Mouse (Mus musculus): Measurements from ENCODE around the gene Wfdc12. TPM values are rescaled to one million over a fixed set of nuclear protein-coding genes. Genes with fewer than 3 reads are reported as not detected.
A peak's percentile ranks its signal among the peaks of the same experiment; 100 is the strongest.

Gene Wfdc12
- polyA plus RNA-seq (2014; fragmentation: Nextera tagmentation; extraction: Ambion mirVana), result not detected in 2 replicates

DNA sequence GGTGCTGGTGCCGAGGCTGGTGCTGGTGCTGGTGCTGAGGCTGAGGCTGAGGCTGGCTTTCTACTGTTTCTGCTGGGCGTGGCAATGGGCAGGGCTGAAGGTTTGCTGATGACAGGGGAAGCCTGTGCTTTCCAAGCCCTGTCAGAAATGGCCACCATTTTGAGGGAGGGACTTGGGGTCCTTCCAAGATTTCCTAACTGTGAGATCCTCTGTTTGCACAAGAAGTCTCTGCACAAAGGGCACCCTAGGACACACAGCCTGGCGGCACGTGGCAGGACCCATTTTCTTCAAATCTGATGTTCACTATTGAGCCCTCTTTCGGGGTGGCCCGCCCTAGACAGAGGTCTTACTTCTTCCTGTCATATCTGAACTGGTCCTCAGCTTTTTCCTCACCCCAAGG is at the start of gene Wfdc12:
TSS of gene Wfdc12 (minus strand) at position 33 of the 400 bp plus-strand sequence.
- Histone ChIP-seq H3K9me3 (ENCODE audit: control insufficient read depth, low read length) (0 out of 2 replicates have a peak, but pooled peaks cover 2% of the 10 kb centered on the region), H3K27me3 (replicated peaks; ENCODE audit: control insufficient read depth, insufficient read depth, low read length) (no peaks in the 10 kb centered on the region), H3K36me3 (ENCODE audit: control insufficient read depth, insufficient read depth, low read length) (no peaks in the 10 kb centered on the region), H3K4me3 (ENCODE audit: low read depth, low read length) (no peak within 1 kb of the TSS), H3K4me2 (ENCODE audit: low read length) (no peak within 1 kb of the TSS), H3K9ac (ENCODE audit: low read length) (no peak within 1 kb of the TSS), H3K4me1 (replicated peaks; ENCODE audit: control insufficient read depth, insufficient read depth, low read length) (no peaks in the 10 kb centered on the region), H3K27ac (ENCODE audit: low read depth) (no peak within 1 kb of the TSS)
- DNase-seq (ENCODE audit: low spot score) (no peak), ATAC-seq (replicated peaks; ENCODE audit: low FRiP score, low TSS enrichment, low read depth) (no peak)
- WGBS, result 87% methylated on average over 6 of the region's 6 CpGs

DNA sequence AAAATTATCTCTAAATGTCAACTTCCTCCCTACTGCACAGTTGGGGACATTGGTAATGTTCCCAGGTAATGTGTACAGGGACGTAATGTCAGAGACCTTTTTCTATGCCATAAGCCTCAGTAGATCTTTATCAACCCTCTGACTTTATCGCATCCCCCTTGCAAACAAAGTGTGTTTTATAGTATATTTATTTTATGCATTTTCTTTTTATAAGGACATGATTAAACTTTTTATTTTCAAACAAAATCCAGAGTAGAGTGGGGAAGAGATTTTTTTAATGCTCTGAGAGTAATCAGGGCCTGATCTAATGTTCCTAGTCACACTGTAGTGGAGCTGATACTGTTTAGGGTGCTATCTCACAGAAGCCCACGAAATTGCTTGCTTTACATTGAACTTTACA is 48.0 kb upstream of the Wfdc12 start, which contains the start of gene Svs2:
TSS of gene Svs2 (minus strand) at position 101 of the 400 bp plus-strand sequence.
- DNase-seq (ENCODE audit: low spot score), result no peak
- H3K4me2 ChIP-seq (ENCODE audit: low read length), result no peak within 1 kb of the TSS
- no peak within 1 kb of the TSS for H3K27ac ChIP-seq (ENCODE audit: low read depth)
- no peak within 1 kb of the TSS for H3K9ac ChIP-seq (ENCODE audit: low read length)
- no peaks in the 10 kb centered on the region for H3K9me3 ChIP-seq (ENCODE audit: control insufficient read depth, low read length)
- no peak within 1 kb of the TSS for H3K4me3 ChIP-seq (ENCODE audit: low read depth, low read length)
- no peaks in the 10 kb centered on the region for H3K36me3 ChIP-seq (ENCODE audit: control insufficient read depth, insufficient read depth, low read length)
- ATAC-seq (replicated peaks; ENCODE audit: low FRiP score, low TSS enrichment, low read depth), result no peak
- no peaks in the 10 kb centered on the region for H3K27me3 ChIP-seq (replicated peaks; ENCODE audit: control insufficient read depth, insufficient read depth, low read length)
- no peaks in the 10 kb centered on the region for H3K4me1 ChIP-seq (replicated peaks; ENCODE audit: control insufficient read depth, insufficient read depth, low read length)
- WGBS, result 77% methylated on average over 3 of the region's 3 CpGs

DNA sequence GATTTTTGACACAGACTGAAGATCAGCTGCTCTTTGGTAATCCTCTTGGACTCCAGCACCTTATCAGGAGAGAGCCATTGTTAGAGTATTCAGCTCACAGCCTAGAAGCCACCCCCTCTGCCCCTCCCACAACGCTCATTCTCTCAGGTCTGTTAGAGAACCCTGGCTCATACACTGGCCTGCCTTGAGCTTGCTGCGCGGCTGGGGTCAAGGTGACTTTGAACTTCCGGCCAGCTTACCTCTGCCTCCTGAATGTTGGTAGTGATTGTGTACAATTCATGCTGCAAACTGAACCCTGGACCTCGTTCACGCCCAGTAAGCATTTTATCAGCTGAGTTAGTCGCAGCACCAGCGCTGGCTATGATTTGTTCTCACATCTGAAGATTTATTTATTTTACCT is 42.3 kb upstream of the Wfdc12 start:
- 80% methylated on average over 8 of the region's 8 CpGs for WGBS
- Histone ChIP-seq H3K27me3 (replicated peaks; ENCODE audit: control insufficient read depth, insufficient read depth, low read length) (no peaks in the 10 kb centered on the region), H3K4me3 (ENCODE audit: low read depth, low read length) (no peak overlapping the region), H3K9ac (ENCODE audit: low read length) (no peak overlapping the region), H3K27ac (ENCODE audit: low read depth) (no peak overlapping the region), H3K4me1 (replicated peaks; ENCODE audit: control insufficient read depth, insufficient read depth, low read length) (no peaks in the 10 kb centered on the region), H3K36me3 (ENCODE audit: control insufficient read depth, insufficient read depth, low read length) (no peaks in the 10 kb centered on the region), H3K9me3 (ENCODE audit: control insufficient read depth, low read length) (no peaks in the 10 kb centered on the region), H3K4me2 (ENCODE audit: low read length) (no peak overlapping the region)
- ATAC-seq (replicated peaks; ENCODE audit: low FRiP score, low TSS enrichment, low read depth) (no peak), DNase-seq (ENCODE audit: low spot score) (no peak)

DNA sequence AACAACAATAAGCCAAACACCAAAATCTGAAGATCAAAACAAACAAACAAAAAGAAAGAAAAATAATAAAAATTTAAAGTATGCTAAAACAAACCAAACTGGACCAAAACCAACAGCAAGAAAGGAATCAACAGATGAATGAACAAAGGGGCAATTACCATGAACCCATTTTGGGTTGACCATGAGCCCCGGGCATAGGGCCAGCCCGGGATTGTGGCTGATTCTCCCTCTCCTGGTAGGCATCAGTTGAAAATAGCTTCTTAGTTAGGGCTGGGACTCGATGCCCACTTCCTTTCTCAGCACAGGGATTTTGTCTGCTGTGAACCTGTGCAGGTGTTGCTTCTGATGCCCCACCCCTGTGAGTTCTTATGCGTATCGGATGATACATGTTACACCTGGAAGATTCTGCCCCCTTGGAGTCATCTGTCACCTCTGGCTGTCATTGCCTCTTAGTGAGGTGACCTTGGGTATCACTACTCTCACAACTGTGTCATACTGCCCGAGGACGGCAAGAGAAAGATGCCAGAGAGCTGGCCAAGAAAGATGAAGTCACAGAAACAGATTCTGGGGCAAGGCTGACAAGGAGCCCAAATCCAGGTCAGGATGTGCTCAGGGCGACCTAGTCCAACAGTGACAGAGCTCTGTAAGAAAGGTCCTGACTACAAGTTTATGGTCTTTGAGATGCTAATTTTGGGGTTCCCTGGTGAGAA is 38.1 kb upstream of the Wfdc12 start:
- Histone ChIP-seq H3K27ac (ENCODE audit: low read depth) (no peak overlapping the region), H3K9me3 (ENCODE audit: control insufficient read depth, low read length) (no peaks in the 10 kb centered on the region), H3K4me2 (ENCODE audit: low read length) (no peak overlapping the region), H3K4me3 (ENCODE audit: low read depth, low read length) (no peak overlapping the region), H3K27me3 (replicated peaks; ENCODE audit: control insufficient read depth, insufficient read depth, low read length) (no peaks in the 10 kb centered on the region), H3K36me3 (ENCODE audit: control insufficient read depth, insufficient read depth, low read length) (no peaks in the 10 kb centered on the region), H3K9ac (ENCODE audit: low read length) (no peak overlapping the region), H3K4me1 (replicated peaks; ENCODE audit: control insufficient read depth, insufficient read depth, low read length) (no peaks in the 10 kb centered on the region)
- 84% methylated on average over 8 of the region's 8 CpGs for WGBS
- ATAC-seq (replicated peaks; ENCODE audit: low FRiP score, low TSS enrichment, low read depth) (no peak), DNase-seq (ENCODE audit: low spot score) (no peak)

DNA sequence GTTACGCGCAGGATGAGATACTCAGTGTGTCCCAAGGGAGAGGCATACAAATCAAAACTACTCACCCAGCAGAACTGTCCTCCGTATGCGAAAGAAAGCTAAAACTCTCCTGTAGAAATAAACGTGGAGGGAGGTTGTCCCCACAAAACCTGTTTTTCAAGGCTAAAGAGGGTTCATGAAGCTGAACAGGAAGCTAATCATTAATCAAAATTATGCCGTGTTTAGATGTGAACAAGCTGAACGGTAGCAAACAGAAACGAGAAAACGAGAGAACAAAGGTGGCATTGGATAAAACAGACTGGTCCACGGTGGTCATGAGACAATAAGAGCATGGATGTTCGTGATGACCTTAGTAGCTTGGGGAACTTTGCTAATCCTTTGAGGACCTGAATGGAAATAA is 31.1 kb upstream of the Wfdc12 start, which contains the start of gene Wfdc15b:
TSS of gene Wfdc15b (minus strand) at position 139 of the 400 bp plus-strand sequence.
- no peaks in the 10 kb centered on the region for H3K9me3 ChIP-seq (ENCODE audit: control insufficient read depth, low read length)
- no peak within 1 kb of the TSS for H3K27ac ChIP-seq (ENCODE audit: low read depth)
- no peak within 1 kb of the TSS for H3K9ac ChIP-seq (ENCODE audit: low read length)
- peak; percentile 55 for DNase-seq (ENCODE audit: low spot score)
- H3K27me3 ChIP-seq (replicated peaks; ENCODE audit: control insufficient read depth, insufficient read depth, low read length), result no peaks in the 10 kb centered on the region
- ATAC-seq (replicated peaks; ENCODE audit: low FRiP score, low TSS enrichment, low read depth), result 0 out of 2 replicates have a peak, but pooled peaks have one; percentile 32
- H3K4me2 ChIP-seq (ENCODE audit: low read length), result peak within 1 kb of the TSS; percentile 5; the same call in 1 of the 2 replicates
- H3K4me1 ChIP-seq (replicated peaks; ENCODE audit: control insufficient read depth, insufficient read depth, low read length), result no peaks in the 10 kb centered on the region
- H3K4me3 ChIP-seq (ENCODE audit: low read depth, low read length), result no peak within 1 kb of the TSS
- WGBS, result 40% methylated on average over 11 of the region's 11 CpGs
- no peaks in the 10 kb centered on the region for H3K36me3 ChIP-seq (ENCODE audit: control insufficient read depth, insufficient read depth, low read length)

DNA sequence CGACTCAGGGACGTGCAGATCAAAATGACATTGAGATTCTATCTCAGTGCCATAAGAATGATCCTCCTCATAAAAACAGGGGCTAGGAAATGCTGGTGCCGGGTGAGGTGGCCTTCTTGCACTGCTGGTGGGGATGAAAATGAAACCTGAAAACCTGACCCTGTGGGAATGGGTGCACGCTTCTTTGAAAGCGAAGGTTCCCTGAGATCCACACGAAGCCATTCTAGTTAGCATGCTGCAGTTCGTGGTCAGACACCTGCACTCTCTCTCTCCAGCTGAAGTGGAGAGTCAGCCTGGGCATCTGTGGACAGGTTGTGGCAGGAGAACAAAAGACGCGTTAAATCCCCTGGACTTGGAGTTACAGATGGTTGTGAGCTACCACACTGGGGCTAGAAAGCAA is 28.9 kb upstream of the Wfdc12 start:
- H3K9ac ChIP-seq (ENCODE audit: low read length), result no peak overlapping the region
- no peak overlapping the region for H3K27ac ChIP-seq (ENCODE audit: low read depth)
- DNase-seq (ENCODE audit: low spot score), result no peak
- no peaks in the 10 kb centered on the region for H3K9me3 ChIP-seq (ENCODE audit: control insufficient read depth, low read length)
- H3K4me1 ChIP-seq (replicated peaks; ENCODE audit: control insufficient read depth, insufficient read depth, low read length), result no peaks in the 10 kb centered on the region
- H3K36me3 ChIP-seq (ENCODE audit: control insufficient read depth, insufficient read depth, low read length), result no peaks in the 10 kb centered on the region
- no peak overlapping the region for H3K4me3 ChIP-seq (ENCODE audit: low read depth, low read length)
- no peak for ATAC-seq (replicated peaks; ENCODE audit: low FRiP score, low TSS enrichment, low read depth)
- H3K4me2 ChIP-seq (ENCODE audit: low read length), result no peak overlapping the region
- WGBS, result 88% methylated on average over 9 of the region's 9 CpGs
- no peaks in the 10 kb centered on the region for H3K27me3 ChIP-seq (replicated peaks; ENCODE audit: control insufficient read depth, insufficient read depth, low read length)

DNA sequence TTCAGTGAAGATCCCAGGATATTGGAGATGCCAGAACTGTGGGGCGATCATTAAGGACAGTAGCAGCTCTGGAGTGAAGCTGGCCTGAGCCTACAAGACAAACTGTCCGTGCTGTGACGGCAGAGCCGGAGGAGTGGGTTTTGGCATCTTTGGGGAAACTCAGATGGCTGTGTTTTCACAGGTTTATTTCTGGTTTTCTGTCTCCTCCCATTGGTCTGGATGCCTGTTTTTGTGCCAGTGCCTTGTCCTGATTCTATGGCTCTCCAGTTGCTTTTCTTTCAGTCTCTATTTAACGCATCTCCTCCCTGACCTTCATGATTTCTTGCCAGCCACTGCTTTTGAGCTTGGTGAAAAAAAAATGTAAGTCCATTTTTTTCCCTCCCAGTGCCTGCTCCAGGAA is 22.3 kb upstream of the Wfdc12 start:
- no peak overlapping the region for H3K27ac ChIP-seq (ENCODE audit: low read depth)
- H3K4me2 ChIP-seq (ENCODE audit: low read length), result no peak overlapping the region
- DNase-seq (ENCODE audit: low spot score), result no peak
- ATAC-seq (replicated peaks; ENCODE audit: low FRiP score, low TSS enrichment, low read depth), result no peak
- no peaks in the 10 kb centered on the region for H3K9me3 ChIP-seq (ENCODE audit: control insufficient read depth, low read length)
- H3K36me3 ChIP-seq (ENCODE audit: control insufficient read depth, insufficient read depth, low read length), result no peaks in the 10 kb centered on the region
- no peaks in the 10 kb centered on the region for H3K4me1 ChIP-seq (replicated peaks; ENCODE audit: control insufficient read depth, insufficient read depth, low read length)
- H3K4me3 ChIP-seq (ENCODE audit: low read depth, low read length), result no peak overlapping the region
- no peak overlapping the region for H3K9ac ChIP-seq (ENCODE audit: low read length)
- WGBS, result 82% methylated on average over 5 of the region's 5 CpGs
- no peaks in the 10 kb centered on the region for H3K27me3 ChIP-seq (replicated peaks; ENCODE audit: control insufficient read depth, insufficient read depth, low read length)

DNA sequence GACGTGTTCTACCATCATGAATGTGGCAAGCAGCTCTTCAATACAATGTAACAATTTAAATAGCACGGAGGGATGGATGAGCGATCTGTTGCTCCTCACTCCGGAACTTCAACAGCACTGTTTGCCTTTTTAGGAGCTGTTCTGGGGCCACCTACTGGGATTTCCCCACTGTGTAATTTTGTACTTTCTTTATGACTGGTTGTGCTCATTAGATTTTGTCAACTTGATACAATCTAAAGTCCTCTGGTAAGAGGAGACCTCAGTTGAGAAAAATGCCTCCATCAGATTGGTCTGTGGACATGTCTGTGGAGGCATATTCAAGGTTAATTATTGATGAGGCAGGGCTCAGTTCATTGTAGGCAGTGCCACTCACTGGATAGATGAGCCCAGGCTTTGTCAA is 20.5 kb upstream of the Wfdc12 start:
- no peak overlapping the region for H3K27ac ChIP-seq (ENCODE audit: low read depth)
- DNase-seq (ENCODE audit: low spot score) (no peak), ATAC-seq (replicated peaks; ENCODE audit: low FRiP score, low TSS enrichment, low read depth) (no peak)
- no peak overlapping the region for H3K4me3 ChIP-seq (ENCODE audit: low read depth, low read length)
- H3K36me3 ChIP-seq (ENCODE audit: control insufficient read depth, insufficient read depth, low read length), result no peaks in the 10 kb centered on the region
- H3K4me1 ChIP-seq (replicated peaks; ENCODE audit: control insufficient read depth, insufficient read depth, low read length), result no peaks in the 10 kb centered on the region
- WGBS, result 85% methylated on average over 4 of the region's 4 CpGs
- H3K27me3 ChIP-seq (replicated peaks; ENCODE audit: control insufficient read depth, insufficient read depth, low read length), result no peaks in the 10 kb centered on the region
- H3K9ac ChIP-seq (ENCODE audit: low read length), result no peak overlapping the region
- H3K9me3 ChIP-seq (ENCODE audit: control insufficient read depth, low read length), result no peaks in the 10 kb centered on the region
- H3K4me2 ChIP-seq (ENCODE audit: low read length), result no peak overlapping the region

DNA sequence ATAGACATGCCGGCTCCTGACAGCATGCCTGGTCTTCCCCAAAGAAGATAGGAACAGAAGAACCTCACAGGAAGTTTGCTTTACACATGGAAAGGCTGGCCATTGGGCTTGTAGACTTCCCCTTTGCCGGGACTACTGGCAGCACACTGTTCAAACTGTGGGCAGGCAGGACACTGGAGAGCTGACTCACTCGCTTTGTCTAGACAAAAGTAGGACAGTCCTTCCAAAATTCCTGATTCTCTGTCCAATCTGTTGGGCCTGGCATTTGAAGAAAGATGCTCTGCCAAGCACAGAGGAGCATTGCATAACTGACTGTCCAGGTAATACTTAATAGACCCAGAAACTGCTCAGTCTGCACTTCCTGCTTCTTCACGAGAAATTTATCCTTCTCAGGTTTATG is 16.3 kb upstream of the Wfdc12 start:
- Histone ChIP-seq H3K4me2 (ENCODE audit: low read length) (no peak overlapping the region), H3K9me3 (ENCODE audit: control insufficient read depth, low read length) (no peaks in the 10 kb centered on the region), H3K27ac (ENCODE audit: low read depth) (no peak overlapping the region), H3K4me1 (replicated peaks; ENCODE audit: control insufficient read depth, insufficient read depth, low read length) (no peaks in the 10 kb centered on the region), H3K4me3 (ENCODE audit: low read depth, low read length) (no peak overlapping the region), H3K27me3 (replicated peaks; ENCODE audit: control insufficient read depth, insufficient read depth, low read length) (no peaks in the 10 kb centered on the region), H3K9ac (ENCODE audit: low read length) (no peak overlapping the region), H3K36me3 (ENCODE audit: control insufficient read depth, insufficient read depth, low read length) (no peaks in the 10 kb centered on the region)
- WGBS, result 72% methylated on average over 4 of the region's 4 CpGs
- no peak for DNase-seq (ENCODE audit: low spot score)
- no peak for ATAC-seq (replicated peaks; ENCODE audit: low FRiP score, low TSS enrichment, low read depth)
